Mouse (Mus musculus) ovary, postnatal 14 days (tissue): Measurements from ENCODE around the gene Ppfia1.

Source experiments
- DNase-seq: peaks from one replicate; pipeline ENCODE4 v3.0.0; 2022; ENCODE audit warnings: low spot score

Ppfia1 gene

DNA sequence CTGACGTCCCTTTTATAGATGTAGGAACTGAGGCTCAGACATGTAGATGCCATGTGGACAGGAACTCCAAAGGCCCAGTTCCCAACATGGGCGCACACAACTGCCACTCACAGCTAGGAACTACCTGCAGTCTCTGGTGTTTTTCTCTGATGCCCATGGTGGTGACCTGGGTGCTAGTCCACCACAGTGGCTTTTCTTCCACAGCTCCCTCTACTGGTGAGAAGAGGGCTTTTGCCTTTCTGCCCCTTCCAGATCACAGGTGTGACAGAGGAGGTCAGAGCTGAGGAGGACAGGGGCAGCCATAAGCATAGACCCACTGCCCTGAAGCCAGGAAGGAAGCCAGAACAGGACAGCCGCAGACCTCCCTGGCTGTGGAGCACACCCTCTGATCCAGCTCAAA lies 126.1 kb downstream of the Ppfia1 start:
- DNase-seq, result no peak
